Mouse (Mus musculus): ENCODE results near the gene Foxr1. TPM values are rescaled to one million over a fixed set of nuclear protein-coding genes. Genes with fewer than 3 reads are reported as not detected.
"Not testable (repeated sequence)": the region's sequence is repeated elsewhere in the genome, so short reads cannot be mapped to it uniquely, and the experiment has no call there.

The Foxr1 gene
- polyA plus RNA-seq, 1 experiment, result not detected

- no peak overlapping the region for H3K4me3 ChIP-seq (replicated peaks)
- no peak for TF ChIP-seq TAL1 (IDR thresholded peaks at IDR 0.05; ENCODE audit: low read length)
- TF ChIP-seq GATA1 (IDR thresholded peaks at IDR 0.05; ENCODE audit: low read length), result no peak
- peaks cover 30% of the 10 kb centered on the region for H3K4me1 ChIP-seq (ENCODE audit: control insufficient read depth)
These were observed 20.5 kb downstream of the Foxr1 start for GRCm38 (mm10) chr9:44420280-44420898.

GRCm38 (mm10) chr9:44419730-44420129 lies 21.2 kb downstream of the Foxr1 start:
- H3K4me3 ChIP-seq (replicated peaks); H3K27me3 ChIP-seq (ENCODE audit: control insufficient read depth); H3K9me3 ChIP-seq (ENCODE audit: control insufficient read depth, low read length): not testable (repeated sequence)
- peaks cover 30% of the 10 kb centered on the region for H3K4me1 ChIP-seq (ENCODE audit: control insufficient read depth)
- H3K36me3 ChIP-seq (ENCODE audit: control insufficient read depth), result peaks cover 16% of the 10 kb centered on the region

More at GRCm38 (mm10) chr9:44420280-44420898, 20.5 kb downstream of the Foxr1 start:
- Histone ChIP-seq H3K36me3 (ENCODE audit: control insufficient read depth) (peaks cover 12% of the 10 kb centered on the region), H3K27me3 (ENCODE audit: control insufficient read depth) (no peaks in the 10 kb centered on the region), H3K9me3 (ENCODE audit: control insufficient read depth, low read length) (no peaks in the 10 kb centered on the region)

GRCm38 (mm10) chr9:44418519-44419385 lies 22.2 kb downstream of the Foxr1 start, which contains the start of gene Ccdc84:
Gene Ccdc84 (minus strand): TSS chr9:44418569.
- Histone ChIP-seq H3K9me3 (ENCODE audit: control insufficient read depth, low read length) (no peaks in the 10 kb centered on the region), H3K4me1 (ENCODE audit: control insufficient read depth) (peaks cover 31% of the 10 kb centered on the region), H3K27me3 (ENCODE audit: control insufficient read depth) (no peaks in the 10 kb centered on the region), H3K36me3 (ENCODE audit: control insufficient read depth) (peaks cover 25% of the 10 kb centered on the region), H3K4me3 (replicated peaks) (peak within 1 kb of the TSS; percentile 78)
- TF ChIP-seq TAL1 (IDR thresholded peaks at IDR 0.05; ENCODE audit: low read length) (no peak), GATA1 (IDR thresholded peaks at IDR 0.05; ENCODE audit: low read length) (no peak)

- Histone ChIP-seq H3K4me3 (replicated peaks) (peak overlapping the region; percentile 78), H3K36me3 (ENCODE audit: control insufficient read depth) (peaks cover 34% of the 10 kb centered on the region), H3K27me3 (ENCODE audit: control insufficient read depth) (no peaks in the 10 kb centered on the region), H3K9me3 (ENCODE audit: control insufficient read depth, low read length) (no peaks in the 10 kb centered on the region), H3K4me1 (ENCODE audit: control insufficient read depth) (peaks cover 36% of the 10 kb centered on the region)
- no peak for TF ChIP-seq TAL1 (IDR thresholded peaks at IDR 0.05; ENCODE audit: low read length)
These were observed 23.0 kb downstream of the Foxr1 start for GRCm38 (mm10) chr9:44417892-44418363.

- H3K4me1 ChIP-seq (ENCODE audit: control insufficient read depth), result peaks cover 41% of the 10 kb centered on the region
These were observed 23.6 kb downstream of the Foxr1 start for GRCm38 (mm10) chr9:44417156-44417891.

GRCm38 (mm10) chr9:44412781-44413180 lies 28.2 kb downstream of the Foxr1 start:
- Histone ChIP-seq H3K4me1 (ENCODE audit: control insufficient read depth) (peaks cover 66% of the 10 kb centered on the region), H3K27me3 (ENCODE audit: control insufficient read depth) (no peaks in the 10 kb centered on the region), H3K36me3 (ENCODE audit: control insufficient read depth) (peaks cover 79% of the 10 kb centered on the region), H3K9me3 (ENCODE audit: control insufficient read depth, low read length) (no peaks in the 10 kb centered on the region), H3K4me3 (replicated peaks) (no peak overlapping the region)
- TF ChIP-seq TAL1 (IDR thresholded peaks at IDR 0.05; ENCODE audit: low read length) (no peak), GATA1 (IDR thresholded peaks at IDR 0.05; ENCODE audit: low read length) (no peak)

More at GRCm38 (mm10) chr9:44417156-44417891, 23.6 kb downstream of the Foxr1 start:
- Histone ChIP-seq H3K36me3 (ENCODE audit: control insufficient read depth) (peaks cover 40% of the 10 kb centered on the region), H3K27me3 (ENCODE audit: control insufficient read depth) (no peaks in the 10 kb centered on the region), H3K9me3 (ENCODE audit: control insufficient read depth, low read length) (no peaks in the 10 kb centered on the region), H3K4me3 (replicated peaks) (peak overlapping the region; percentile 78)
- TF ChIP-seq GATA1 (IDR thresholded peaks at IDR 0.05; ENCODE audit: low read length) (no peak), TAL1 (IDR thresholded peaks at IDR 0.05; ENCODE audit: low read length) (no peak)

- Histone ChIP-seq H3K36me3 (ENCODE audit: control insufficient read depth) (peaks cover 79% of the 10 kb centered on the region), H3K4me1 (ENCODE audit: control insufficient read depth) (peaks cover 61% of the 10 kb centered on the region), H3K27me3 (ENCODE audit: control insufficient read depth) (no peaks in the 10 kb centered on the region)
These were observed 28.6 kb downstream of the Foxr1 start for GRCm38 (mm10) chr9:44412306-44412705.

GRCm38 (mm10) chr9:44411601-44412130 lies 29.3 kb downstream of the Foxr1 start:
- peaks cover 58% of the 10 kb centered on the region for H3K4me1 ChIP-seq (ENCODE audit: control insufficient read depth)
- TF ChIP-seq TAL1 (IDR thresholded peaks at IDR 0.05; ENCODE audit: low read length) (no peak), GATA1 (IDR thresholded peaks at IDR 0.05; ENCODE audit: low read length) (no peak)
- H3K27me3 ChIP-seq (ENCODE audit: control insufficient read depth), result no peaks in the 10 kb centered on the region
- peaks cover 79% of the 10 kb centered on the region for H3K36me3 ChIP-seq (ENCODE audit: control insufficient read depth)
- no peak overlapping the region for H3K4me3 ChIP-seq (replicated peaks)
- H3K9me3 ChIP-seq (ENCODE audit: control insufficient read depth, low read length), result no peaks in the 10 kb centered on the region

More at GRCm38 (mm10) chr9:44412306-44412705, 28.6 kb downstream of the Foxr1 start:
- H3K4me3 ChIP-seq (replicated peaks), result no peak overlapping the region
- H3K9me3 ChIP-seq (ENCODE audit: control insufficient read depth, low read length), result no peaks in the 10 kb centered on the region
- TF ChIP-seq TAL1 (IDR thresholded peaks at IDR 0.05; ENCODE audit: low read length), result no peak
- TF ChIP-seq GATA1 (IDR thresholded peaks at IDR 0.05; ENCODE audit: low read length), result no peak

Measured in erythroblast, embryonic 14.5 days (primary cell).